Mouse (Mus musculus) olfactory bulb, adult 2 months (tissue): ENCODE measurements around the gene C1ql1. TPM values are rescaled to one million over a fixed set of nuclear protein-coding genes. Genes with fewer than 3 reads are reported as not detected.

ENCODE experiments used
- H3K27ac ChIP-seq: fragments of 200-500 bp; 2 replicates; pipeline ENCODE4 v1.5.1; 2012; ENCODE audit warnings: low read depth, low read length; ENCODE audit not compliant: insufficient read depth
- H3K4me1 ChIP-seq: fragments of 200-500 bp; 2 replicates; pipeline ENCODE4 v1.6.1; 2012; ENCODE audit warnings: low read length; ENCODE audit not compliant: control insufficient read depth, insufficient read depth
- H3K4me3 ChIP-seq: fragments of 200-500 bp; 2 replicates; pipeline ENCODE4 v1.5.1; 2012; ENCODE audit warnings: mild to moderate bottlenecking, low read depth, low read length, moderate library complexity; ENCODE audit not compliant: insufficient read depth
- CTCF ChIP-seq: fragments of 200-500 bp; IDR thresholded peaks from 2 replicates; pipeline ENCODE4 v1.5.1; 2012; ENCODE audit warnings: low read depth, mild to moderate bottlenecking, low read length, moderate library complexity; ENCODE audit not compliant: insufficient read depth
- POLR2A ChIP-seq: fragments of 200-500 bp; IDR thresholded peaks from 2 replicates; pipeline ENCODE4 v1.6.1; 2012; ENCODE audit warnings: mild to moderate bottlenecking, low read depth, low read length, moderate library complexity; ENCODE audit not compliant: insufficient read depth
- WGBS: fragments of 180-500 bp; shearing (Covaris S2); methylation state at CpG from one replicate; pipeline ENCODE4 v1.1.7; 2018; 5-methylcytosine and 5-hydroxymethylcytosine counted together
- polyA plus RNA-seq: library from polyadenylated mRNA; stranded (reverse); fragments of >200 nt; gene quantifications from 2 replicates; pipeline ENCODE4 v1.2.4, GENCODE M21; 2012; ENCODE audit warnings: low replicate concordance; ENCODE audit not compliant: missing spikeins, insufficient read depth, insufficient read length

C1ql1 gene
- polyA plus RNA-seq, 1 experiment: not detected

DNA sequence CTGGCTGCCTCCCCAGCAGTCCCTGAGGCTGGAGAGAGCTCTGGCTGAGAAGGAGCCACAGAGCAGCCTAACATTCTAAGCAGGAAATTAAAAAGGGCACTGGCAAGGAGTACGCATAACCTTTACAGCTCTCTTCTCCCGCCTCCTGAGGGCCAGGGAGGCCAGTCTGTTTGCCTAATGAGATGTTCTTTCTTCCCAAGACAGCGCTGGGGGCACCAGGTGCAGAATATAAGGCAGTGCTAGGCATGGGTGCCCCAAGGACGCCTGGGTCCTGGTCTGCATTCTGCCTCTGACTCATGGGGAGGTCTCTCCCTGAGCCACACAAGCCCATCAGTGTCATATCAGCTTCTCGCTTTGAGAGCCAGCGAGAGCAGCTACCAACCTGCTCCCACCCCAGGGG, 25.0 kb downstream of the C1ql1 start:
- Histone ChIP-seq H3K4me1 (peaks cover 7% of the 10 kb centered on the region), H3K4me3 (no peak overlapping the region), H3K27ac (no peak overlapping the region)
- 84% methylated on average over 6 of the region's 6 CpGs for WGBS
- TF ChIP-seq CTCF: no peak
- no peak for TF ChIP-seq POLR2A

DNA sequence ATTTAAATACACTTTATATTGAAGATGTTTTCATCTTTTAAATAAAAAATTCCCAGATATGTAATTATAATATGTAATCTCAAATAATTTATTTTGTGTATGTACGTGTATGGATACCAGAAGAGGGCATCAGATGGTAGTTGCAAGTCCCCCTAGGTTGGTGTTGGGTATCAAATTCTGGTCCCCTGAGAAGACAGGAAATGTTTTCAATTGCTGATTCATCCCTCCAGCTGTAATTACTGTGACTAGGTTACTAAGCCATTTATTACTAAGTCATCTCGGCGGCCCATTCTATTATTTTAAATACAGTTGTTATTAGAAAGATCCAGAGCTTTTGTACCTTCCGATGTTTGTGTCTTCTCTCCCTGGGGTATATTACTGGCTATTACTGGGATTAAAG, 28.4 kb downstream of the C1ql1 start:
- TF ChIP-seq POLR2A (no peak), CTCF (no peak)
- no peak overlapping the region for H3K27ac ChIP-seq
- H3K4me1 ChIP-seq: 0 out of 2 replicates have a peak, but pooled peaks cover 2% of the 10 kb centered on the region
- 32% methylated on average over 4 of the region's 4 CpGs for WGBS
- no peak overlapping the region for H3K4me3 ChIP-seq

DNA sequence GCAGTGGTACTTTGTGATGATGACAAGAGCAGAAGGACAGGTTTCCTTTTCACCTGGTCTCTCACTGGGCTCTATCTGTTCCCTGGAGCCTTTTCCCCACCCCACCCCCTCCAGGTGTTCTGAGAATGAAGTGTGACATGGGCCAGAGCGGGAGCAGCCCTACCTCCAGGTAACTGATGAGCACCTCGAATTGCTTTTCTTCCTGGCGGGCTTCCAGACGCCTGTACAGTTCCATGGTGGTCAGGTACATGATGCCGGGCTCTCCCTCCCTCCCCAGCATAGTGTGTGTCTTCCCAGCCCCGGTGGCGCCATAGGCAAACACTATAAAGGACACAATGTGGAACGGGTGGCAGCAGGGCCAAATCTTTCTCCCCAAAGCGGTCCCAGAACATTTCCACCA, 31.1 kb downstream of the C1ql1 start:
- Histone ChIP-seq H3K4me3 (no peak overlapping the region), H3K4me1 (peaks cover 6% of the 10 kb centered on the region; the same call in 1 of the 2 replicates), H3K27ac (no peak overlapping the region)
- 96% methylated on average over 9 of the region's 9 CpGs for WGBS
- TF ChIP-seq CTCF (no peak), POLR2A (no peak)

DNA sequence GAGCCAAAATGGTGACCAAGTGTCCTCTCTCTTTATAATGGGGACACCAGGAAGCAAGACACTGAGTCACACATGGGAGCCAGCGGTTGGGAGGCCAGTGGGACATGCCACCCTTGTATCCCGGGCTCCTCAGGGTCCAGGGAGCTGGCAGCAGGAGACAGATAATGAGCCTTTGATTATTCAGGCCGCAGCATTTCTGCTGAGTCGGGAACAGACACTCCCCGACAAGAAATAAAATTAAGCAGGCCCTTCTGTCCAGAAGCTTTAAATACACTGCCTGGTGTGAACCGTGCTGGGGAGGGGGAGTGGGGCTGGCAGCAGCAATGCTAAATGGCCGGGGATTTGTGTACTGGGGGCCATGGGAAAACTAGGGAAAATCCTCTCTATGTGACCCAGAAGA, 35.1 kb downstream of the C1ql1 start:
- 56% methylated on average over 7 of the region's 7 CpGs for WGBS
- no peak overlapping the region for H3K4me3 ChIP-seq
- H3K4me1 ChIP-seq: peaks cover 4% of the 10 kb centered on the region; the same call in 1 of the 2 replicates
- H3K27ac ChIP-seq: no peak overlapping the region
- TF ChIP-seq POLR2A (no peak), CTCF (no peak)

DNA sequence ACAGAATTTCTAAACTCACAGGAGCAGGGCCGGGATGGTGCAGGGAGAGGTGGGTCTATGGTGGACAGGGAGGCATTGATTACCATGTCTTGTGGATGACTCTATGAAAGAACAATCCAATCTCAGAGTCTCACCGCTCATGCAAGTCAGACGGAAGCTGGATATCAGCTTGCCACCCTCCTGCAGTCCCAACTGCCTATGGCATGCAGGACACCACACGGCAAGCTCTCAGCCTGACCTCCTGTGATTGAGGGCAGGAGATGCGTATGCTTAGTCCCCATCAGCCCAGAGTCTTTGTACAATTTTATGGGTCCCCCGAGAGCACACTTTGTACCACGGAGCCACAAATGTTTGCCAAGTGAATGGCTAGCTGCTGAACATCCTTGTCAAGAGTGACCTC, 42.8 kb downstream of the C1ql1 start:
- WGBS: 90% methylated on average over 7 of the region's 7 CpGs
- no peak overlapping the region for H3K4me3 ChIP-seq
- no peaks in the 10 kb centered on the region; the same call in 1 of the 2 replicates for H3K4me1 ChIP-seq
- no peak overlapping the region for H3K27ac ChIP-seq
- no peak for TF ChIP-seq POLR2A
- TF ChIP-seq CTCF: no peak

DNA sequence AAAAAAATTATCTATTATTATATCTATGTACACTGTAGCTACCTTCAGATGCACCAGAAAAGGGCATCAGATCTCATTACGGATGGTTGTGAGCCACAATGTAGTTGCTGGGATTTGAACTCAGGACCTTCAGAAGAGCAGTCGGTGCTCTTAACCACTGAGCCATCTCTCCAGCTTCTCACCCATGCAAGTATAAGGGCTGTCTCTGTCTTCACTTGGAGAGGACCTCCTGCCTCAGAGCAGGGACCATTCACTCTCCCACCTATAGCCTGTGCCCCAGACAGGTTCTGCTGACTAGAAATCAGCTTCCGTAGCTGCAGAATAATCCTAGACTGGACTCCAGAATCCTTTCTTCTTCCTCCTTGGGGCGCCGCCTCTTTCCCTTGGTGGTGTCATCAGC, 44.4 kb downstream of the C1ql1 start:
- no peak for TF ChIP-seq POLR2A
- TF ChIP-seq CTCF: no peak
- H3K27ac ChIP-seq: no peak overlapping the region
- H3K4me1 ChIP-seq: no peaks in the 10 kb centered on the region; the same call in 1 of the 2 replicates
- 88% methylated on average over 5 of the region's 5 CpGs for WGBS
- no peak overlapping the region for H3K4me3 ChIP-seq

DNA sequence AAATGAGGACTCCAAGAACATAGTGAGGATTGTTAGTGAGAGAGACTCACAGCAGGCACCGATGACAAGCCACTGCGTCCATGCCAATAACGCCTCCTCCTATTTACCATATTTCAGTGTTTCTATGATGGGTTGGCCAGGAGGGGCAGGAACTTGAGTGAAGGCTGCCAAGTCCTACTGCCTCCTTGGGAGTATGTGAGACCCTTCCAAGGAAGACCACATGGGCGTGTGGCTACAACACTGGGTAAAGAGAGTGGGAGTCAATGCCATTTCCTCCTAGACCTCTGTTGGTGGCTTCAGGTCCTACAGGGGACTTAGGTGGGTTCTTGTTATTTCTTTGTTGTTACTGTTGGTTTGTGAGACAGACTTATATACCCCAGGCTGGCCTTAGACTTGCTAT, 45.3 kb downstream of the C1ql1 start:
- H3K27ac ChIP-seq: no peak overlapping the region
- 27% methylated on average over 4 of the region's 4 CpGs for WGBS
- H3K4me1 ChIP-seq: no peaks in the 10 kb centered on the region; the same call in 1 of the 2 replicates
- TF ChIP-seq POLR2A: no peak
- TF ChIP-seq CTCF: no peak
- H3K4me3 ChIP-seq: no peak overlapping the region

DNA sequence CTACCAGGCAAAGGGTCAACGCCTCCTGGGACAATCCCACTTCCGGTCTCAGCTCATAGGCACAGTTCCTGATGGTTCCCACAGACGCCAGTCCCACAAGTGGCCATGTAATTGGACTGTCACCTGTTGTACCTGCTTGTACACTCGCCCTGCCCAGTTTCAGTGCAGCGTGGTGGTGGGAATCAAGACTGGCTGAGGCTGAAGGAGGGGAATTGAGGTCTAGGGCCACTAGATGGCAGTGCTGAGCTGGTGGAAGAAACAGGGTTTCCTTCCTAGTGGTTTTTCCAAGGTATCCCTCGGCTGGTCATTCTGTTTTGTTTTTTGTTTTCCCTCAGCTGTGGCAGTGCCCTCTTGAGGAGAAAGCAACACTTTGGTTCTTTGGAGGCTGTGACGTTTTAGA, 45.7 kb downstream of the C1ql1 start, which contains the start of gene Gfap:
Gene Gfap (minus strand): TSS at position 150 of the 400 bp plus-strand sequence.
- Histone ChIP-seq H3K4me1 (no peaks in the 10 kb centered on the region; the same call in 1 of the 2 replicates), H3K27ac (no peak within 1 kb of the TSS), H3K4me3 (no peak within 1 kb of the TSS)
- TF ChIP-seq CTCF (peak; percentile 67; the same call in 1 of the 2 replicates), POLR2A (no peak)
- WGBS: 10% methylated on average over 7 of the region's 7 CpGs

DNA sequence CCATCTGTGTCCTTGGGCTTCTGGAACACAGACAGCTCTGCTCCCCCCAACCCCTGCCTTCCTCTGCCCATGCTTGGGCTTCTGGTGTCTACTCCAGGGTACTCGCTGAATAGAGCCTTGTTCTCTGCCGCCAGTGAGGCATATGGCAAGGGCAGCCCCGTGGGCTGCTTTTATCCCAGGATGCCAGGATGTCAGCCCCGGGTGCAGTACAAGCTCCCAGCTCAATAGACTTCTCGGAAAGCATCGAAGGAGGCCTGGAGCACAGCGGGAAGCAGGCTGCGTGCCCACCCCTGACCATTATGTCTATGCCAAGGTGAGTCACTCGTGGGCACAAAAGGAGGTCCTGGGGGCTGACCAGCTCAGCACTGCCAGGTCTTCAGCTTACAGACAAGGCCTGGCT, 48.1 kb downstream of the C1ql1 start:
- H3K27ac ChIP-seq: no peak overlapping the region
- no peak for TF ChIP-seq POLR2A
- no peak for TF ChIP-seq CTCF
- 0 out of 2 replicates have a peak, but pooled peaks cover 2% of the 10 kb centered on the region for H3K4me1 ChIP-seq
- 48% methylated on average over 9 of the region's 9 CpGs for WGBS
- no peak overlapping the region for H3K4me3 ChIP-seq

DNA sequence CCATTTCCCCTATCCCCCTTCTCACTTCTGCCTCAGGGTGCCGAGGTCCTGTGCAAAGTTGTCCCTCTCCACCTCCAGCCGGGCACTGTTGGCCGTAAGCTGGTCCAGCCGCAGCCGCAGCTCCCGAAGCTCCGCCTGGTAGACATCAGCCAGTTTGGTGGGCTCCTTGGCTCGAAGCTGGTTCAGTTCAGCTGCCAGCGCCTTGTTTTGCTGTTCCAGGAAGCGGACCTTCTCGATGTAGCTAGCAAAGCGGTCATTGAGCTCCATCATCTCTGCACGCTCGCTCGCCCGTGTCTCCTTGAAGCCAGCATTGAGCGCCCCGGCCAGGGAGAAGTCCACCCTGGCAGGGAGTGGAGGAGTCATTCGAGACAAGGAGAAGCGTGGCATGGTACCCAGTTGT, 49.8 kb downstream of the C1ql1 start:
- no peak overlapping the region for H3K27ac ChIP-seq
- H3K4me3 ChIP-seq: peak overlapping the region; percentile 6
- 65% methylated on average over 20 of the region's 20 CpGs for WGBS
- no peak for TF ChIP-seq POLR2A
- no peak for TF ChIP-seq CTCF
- peaks cover 8% of the 10 kb centered on the region for H3K4me1 ChIP-seq
